Mouse (Mus musculus) heart, adult 9 months (tissue): ENCODE data around the gene Herpud1.

Experiments
- DNase-seq, 2 experiments: peaks; one replicate each; pipeline ENCODE4 v3.0.0; 2022; ENCODE audit warnings: low spot score in 2 of 2

Gene Herpud1

DNA sequence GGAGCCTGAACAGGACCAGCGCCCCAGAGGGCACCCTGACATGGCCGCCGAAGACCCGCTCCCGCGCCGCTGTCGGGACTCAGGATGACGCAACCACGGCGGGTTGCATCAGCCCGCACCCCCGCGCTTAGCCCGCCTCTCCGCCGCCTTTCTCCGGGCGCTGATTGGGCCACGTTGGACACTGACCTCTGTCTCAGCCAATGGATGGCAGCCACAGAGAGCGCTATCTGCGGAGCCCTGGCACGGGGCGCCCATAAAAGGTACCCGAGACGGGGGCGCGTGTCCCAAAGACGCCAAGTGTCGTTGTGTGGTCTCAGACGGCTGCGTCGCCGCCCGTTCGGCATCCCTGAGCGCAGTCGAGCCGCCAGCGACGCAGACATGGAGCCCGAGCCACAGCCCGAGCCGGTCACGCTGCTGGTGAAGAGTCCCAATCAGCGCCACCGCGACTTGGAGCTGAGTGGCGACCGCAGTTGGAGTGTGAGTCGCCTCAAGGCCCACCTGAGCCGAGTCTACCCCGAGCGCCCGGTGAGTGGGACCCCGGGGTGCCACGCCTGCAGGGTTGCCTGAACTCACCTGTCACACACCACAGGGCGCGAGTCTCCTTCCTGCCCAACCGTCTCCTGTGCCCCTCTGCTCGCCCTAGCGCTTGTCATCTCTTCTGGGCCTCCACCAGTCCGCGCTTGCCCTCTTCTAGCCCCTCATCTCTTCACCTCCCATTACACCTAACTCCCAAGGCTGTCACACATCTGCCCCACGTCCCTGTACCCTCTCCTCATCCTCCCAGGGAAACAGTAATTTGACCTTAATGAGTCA is at the start of gene Herpud1:
Herpud1 (plus strand) TSS at position 225 of the 813 bp plus-strand sequence.
- DNase-seq: peak; percentile 99

DNA sequence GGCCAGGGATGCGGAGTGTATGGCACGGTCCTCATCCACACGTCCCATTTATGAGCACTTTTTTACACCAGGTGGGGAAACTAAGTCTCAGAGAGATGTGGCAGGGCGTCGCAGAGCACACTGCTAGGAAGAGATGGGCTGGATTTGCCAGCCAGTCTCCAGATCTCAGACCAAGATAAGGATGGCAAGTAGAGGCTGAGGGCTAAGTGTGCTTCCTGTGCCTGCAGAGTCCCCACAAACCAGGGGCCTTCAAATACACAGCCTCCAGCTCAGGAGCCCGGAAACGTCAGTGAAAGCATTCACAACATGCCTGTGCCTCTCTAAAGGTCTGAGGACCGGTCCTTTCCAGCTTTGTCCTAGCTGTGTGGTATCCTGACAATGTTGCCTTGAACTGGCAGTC is 48.7 kb upstream of the Herpud1 start:
- no peak for DNase-seq

DNA sequence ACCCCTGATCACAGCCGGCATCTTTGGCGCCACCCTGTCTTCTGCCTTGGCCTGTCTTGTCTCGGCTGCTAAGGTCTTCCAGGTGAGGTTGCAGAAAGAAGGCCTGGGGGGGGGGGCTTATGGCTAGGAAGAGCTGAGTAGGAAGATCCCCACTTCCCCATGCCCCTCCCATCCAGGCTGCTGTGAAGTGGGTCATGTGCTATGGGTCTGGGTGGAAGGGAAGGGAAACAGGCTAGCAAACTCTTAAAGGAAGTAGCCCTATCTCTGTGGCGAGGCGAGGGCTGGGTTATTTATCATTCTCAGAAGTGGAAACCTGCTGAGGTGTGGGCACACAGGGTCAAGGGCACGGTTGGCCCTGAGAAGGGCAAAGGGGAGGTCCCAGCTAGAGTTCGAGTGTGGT is 45.4 kb upstream of the Herpud1 start:
- DNase-seq: no peak

DNA sequence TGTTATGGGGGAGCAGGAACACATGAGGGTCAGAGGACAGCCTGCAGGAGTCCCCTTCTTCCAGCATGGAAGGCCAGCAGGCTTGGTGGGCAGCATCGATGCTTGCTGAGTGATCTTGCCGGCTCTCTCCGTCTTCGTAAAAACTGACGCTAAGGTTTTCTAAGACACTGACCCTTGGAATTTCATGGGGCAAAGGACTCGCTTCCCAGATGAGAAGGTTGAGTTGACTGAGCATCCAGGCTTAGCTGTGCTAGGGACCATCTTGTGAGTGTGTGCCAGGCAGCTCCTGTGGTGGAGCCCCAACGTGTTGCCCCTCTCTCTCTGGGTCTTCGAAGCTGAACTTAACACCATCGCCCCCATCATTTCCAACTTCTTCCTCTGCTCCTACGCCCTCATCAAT is 43.5 kb upstream of the Herpud1 start:
- no peak for DNase-seq

DNA sequence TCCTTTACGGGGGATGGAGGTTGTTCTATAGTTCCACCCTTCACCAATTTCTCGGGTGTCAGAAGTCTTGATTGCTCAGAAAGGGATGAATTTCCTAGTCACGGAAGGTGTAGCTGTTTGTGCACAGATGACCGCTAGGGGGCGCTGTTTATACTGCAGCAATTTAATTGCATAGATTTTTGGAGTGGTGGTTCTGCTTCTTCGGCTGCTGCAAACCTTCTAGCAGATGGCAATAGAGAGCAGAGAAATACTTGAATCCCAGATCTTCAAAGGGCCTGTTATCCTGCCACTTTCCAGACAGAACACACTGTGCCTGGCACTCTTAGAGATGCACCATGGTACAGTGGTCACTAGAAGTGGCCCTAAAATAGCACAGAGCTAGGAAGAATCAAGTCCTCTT is 42.9 kb upstream of the Herpud1 start:
- DNase-seq: peak; percentile 67 to 85

DNA sequence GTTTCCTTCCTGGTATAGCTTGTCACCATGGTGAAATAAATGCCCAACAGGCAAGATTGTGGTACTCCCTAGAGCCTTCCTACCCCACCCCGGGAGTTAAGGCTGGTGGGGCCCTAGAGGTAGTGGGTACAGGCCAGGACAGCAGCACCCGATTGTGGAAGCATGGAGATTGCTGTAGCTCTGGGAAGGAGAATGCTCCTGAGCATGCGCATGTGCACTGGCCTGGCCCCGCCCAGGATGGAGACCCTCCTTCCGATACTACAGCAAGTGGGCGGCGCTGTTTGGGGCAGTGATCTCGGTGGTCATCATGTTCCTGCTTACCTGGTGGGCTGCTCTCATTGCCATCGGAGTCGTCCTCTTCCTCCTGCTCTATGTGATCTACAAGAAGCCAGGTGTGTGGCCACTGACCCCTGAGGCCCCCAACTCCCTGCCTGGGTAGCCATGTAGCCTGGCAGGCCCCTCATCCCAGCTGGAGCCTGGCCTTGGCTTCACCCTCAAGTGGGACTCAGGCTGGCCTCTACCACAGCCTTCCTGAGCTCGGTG is 42.4 kb upstream of the Herpud1 start:
- DNase-seq: no peak

DNA sequence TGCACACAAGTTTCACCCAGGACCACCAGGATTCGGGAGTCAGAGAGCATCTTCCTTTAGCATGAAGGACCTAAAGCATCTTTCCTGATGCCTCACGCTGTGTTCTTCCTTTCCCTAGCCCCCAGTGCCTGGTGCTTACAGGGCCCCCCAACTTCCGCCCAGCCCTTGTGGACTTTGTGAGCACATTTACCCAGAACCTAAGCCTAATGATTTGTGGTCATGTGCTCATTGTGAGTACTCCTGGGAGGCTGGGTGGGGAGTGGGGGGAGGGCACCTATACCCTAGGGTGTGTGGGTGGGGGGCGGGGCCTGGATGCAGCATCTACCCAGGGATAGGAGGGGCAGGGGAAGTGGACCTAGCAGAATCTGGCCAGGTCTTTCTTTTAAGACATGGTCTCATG is 40.6 kb upstream of the Herpud1 start:
- DNase-seq: no peak

DNA sequence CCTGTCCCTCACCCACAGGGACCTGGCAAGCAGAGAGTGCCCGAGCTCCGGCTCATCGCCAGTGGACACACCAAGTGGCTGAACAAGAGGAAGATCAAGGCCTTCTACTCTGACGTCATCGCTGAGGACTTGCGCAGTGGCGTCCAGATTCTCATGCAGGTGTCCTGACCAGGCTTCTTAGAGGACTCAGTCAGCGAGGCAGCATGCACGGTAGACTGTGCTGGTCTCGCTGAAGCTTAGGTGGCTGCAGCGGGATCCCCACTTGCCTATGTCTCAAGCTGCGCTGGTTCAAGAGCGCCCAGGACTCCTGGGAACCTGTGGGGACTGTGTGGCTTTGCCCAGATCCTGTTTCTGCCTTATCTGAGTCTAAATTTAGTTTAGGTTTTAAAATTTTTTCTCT is 40.0 kb upstream of the Herpud1 start:
- DNase-seq: no peak

DNA sequence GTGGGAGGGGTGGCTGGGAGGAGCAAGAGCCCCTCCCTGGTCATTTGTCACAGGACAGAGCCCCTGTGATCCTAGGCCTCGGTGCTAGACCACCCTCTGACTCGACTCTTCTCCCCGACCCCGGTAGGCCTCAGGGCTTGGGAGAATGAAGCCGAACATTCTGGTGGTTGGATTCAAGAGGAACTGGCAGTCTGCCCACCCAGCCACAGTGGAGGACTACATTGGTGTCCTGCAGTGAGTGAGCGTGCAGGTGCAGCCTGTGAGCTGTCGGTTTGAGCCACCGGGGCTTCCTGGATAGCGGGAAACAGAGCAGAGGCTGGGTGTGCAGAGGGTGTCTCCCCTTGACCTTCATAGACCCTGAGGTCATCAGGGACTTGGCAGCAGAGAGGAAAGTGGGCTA is 37.8 kb upstream of the Herpud1 start:
- DNase-seq: no peak

DNA sequence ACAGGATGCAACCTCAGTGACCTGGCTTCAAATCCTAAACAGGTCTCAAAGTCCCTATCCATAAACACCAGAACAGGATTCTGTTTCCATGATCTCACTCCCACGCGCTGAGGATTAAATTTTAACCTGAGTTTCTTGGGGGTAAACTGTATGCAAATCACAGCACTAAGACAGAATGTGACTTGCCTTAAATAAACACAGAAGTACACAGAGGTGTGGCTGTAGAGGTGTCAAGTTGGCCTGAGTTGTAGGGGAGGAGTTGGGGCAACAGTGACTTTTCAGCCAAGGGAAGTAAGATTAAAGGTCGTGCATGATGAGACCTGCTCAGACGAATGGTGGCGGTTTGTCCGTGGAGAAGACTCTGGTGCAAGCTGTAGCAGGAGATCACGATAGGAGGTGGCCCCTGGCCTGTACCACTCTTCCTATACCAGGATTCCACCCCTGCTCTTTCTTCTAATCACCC is 32.1 kb upstream of the Herpud1 start:
- no peak for DNase-seq

DNA sequence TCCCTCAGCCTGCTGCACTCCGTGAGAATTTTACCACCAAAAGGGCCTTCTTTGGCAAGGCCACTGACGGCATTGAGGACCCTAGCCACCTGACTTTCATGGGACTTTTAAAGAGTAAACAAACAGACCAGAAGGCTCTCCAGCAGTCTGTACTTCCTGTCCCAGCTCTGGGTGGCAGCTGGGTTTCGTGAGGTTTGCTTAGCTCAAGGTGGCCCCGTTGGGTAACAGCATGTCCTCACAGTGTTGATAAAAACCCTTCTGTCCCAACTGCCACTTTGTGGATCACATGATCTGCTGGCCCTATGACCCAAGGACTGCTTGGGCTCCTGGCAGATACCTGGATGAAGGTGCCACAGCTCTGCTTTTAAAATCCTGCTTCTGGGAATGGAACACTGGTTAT is 31.7 kb upstream of the Herpud1 start:
- peak; percentile 36 to 40 for DNase-seq

DNA sequence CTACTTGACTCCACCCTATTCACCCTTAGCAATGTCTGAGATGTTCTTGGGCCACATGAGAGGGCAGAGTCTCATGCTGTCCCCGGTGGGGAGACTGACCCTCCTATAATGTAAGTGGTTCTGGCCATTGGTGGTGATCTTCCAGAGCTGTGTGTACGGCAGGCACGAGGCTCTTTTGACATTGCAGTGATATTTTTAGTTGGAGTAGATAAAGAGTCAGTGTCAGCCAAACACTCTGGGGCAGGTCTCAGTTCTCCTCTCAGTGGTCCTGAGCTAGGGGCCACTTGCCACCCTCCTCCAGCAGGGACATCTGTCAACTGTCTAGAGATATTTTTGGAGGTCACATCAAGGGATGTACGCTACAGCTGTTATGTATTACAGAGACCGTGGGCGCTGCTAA is 29.0 kb upstream of the Herpud1 start:
- peak in 1 of 2 experiments; percentile 47 for DNase-seq

DNA sequence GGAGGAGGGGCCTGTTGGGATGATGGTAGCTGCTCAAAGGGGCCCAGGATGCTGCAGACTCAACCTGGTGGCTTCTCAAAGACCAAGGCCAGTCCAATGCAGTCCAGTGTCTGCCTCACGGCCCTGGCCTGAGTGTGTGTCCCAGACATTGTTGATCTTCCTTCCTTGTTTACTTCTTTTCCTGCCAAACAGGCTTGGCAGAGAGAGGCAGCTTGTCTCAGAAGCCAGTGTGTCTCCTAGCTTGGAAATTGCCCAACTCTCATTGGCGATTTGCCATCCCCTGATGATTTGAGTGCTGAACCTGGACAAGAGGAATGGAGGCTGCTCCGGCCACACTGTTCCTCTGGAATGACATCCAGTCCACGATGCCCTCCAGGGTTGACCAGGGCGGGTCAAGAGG is 27.7 kb upstream of the Herpud1 start:
- DNase-seq: peak; percentile 81 to 84

DNA sequence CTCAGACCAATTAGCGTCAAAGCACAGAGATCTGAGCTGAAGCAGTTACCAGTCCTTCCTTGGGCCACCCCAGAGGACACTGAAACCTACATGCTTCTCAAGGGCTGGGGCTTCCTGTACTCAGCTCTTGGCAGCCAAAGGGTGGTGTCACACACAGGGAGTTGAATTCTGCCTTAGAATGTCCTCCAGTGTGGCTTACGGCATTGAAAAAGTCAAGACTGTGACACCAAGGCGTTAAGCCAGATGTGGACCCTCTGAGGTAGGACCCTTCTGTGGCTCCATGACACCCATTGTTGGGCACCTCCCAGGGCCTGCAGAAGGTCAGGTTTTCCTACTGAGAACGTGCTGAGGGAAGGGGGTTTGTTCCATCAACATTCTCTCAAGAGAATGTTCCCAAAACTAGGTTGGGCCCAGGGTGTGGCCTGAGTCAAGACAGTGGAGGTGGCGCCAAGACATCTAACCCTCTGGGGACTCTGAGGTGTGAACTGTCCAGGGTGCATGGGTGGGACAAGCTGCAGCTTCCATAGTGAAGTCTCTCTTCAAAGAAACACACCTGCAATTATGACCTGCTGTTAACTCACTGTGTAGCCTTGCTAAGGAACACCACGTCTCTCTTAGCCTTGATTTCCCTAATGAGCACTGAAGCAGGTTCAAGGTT is 24.3 kb upstream of the Herpud1 start:
- DNase-seq: peak in 1 of 2 experiments; percentile 57

DNA sequence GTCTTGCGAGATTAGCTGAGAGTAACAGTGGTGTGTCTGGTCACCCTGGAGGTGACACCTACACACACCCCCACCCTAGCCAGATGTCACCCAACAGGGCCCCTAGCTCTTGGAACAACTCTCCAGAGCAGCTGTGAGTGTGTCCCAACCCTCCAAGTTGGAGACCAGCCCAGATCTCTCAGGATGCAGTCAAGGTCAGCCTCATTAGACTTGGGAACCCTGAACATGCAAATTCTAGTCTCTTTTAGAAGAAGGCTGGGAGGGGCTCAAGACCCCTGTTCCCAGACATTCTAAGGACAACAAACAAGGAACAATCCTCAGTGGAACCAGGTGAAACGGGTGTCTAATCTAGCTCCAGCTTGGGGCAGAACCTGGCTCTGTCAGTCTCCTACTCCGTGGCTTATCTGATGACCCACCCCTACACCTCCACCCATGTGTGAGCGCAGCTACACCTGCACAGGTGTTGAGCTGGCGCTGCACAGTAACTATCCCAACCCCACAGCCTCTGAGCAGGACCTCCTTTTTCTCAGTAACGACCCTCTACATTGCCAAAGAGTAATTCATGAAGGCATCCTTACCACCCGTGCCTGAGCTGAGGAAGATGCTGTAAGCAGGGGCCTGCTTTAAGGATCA is 23.5 kb upstream of the Herpud1 start:
- peak; percentile 77 for DNase-seq

DNA sequence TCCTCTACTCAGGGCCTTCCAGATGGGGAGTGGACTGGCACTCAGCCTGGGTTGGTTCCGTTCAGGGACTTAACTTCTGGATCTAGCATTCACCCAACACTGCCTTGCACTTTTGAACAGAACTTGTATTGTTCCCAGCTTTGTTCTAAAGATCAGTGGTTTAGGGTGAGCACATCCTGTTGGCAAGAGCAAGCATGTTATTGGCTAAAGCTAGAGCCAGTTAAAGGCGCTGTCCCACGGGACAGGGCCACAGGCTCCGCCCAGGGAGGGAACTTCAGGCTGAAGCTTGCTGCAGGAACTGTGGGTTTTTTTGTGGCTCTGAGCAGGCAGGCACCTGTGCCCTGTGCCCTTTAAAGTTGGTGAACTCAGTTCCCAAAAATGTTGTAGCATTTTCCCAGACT is 22.9 kb upstream of the Herpud1 start:
- DNase-seq: peak; percentile 91 to 94

DNA sequence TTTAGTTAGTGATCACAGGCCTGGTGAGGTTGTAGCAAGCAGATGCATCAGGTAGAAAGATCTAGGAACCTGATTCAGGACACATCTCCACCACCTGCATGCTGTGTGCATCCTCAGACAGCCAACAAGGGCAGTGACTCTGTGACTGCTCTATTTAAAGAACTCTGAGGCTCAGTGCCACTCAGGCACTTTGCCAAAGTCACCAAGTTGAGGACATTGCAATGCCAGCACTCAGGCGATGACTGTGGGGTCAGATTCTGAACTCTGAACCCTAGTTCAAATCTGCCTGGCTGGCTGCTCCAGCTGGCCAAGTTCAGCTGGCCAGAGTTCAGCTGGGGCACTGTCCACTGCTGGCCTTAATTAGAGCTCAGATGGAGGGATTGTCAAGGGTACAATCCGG is 22.3 kb upstream of the Herpud1 start:
- DNase-seq: peak; percentile 59 to 74

DNA sequence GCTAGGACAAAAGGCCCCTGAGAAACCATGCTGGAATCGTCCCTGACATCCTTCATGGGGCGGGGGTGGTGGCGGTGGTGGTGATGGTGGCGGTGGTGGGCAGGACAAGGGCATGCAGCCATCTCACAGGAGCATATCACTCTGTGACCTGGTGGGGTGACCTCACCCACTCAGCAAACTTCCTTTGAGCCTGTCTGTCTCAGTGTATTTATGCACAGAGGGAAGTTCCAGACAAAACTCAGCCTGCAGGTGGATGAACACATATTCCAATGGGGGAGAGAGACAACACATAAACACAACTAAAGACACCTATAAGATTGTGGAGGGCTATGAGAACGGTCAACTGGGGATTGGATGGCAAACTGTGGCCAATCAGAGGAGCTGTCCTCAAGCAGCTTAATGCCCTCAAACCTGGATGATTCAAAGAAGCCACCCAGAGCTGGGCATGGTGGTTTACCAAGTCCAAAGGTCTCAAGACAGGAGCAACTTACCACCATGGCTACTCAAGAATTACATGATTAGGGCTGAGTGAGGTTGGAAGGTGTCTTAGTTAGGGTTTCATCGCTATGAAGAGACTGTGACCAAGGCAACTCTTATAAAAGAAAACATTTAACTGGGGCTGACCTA is 21.4 kb upstream of the Herpud1 start:
- DNase-seq: no peak

DNA sequence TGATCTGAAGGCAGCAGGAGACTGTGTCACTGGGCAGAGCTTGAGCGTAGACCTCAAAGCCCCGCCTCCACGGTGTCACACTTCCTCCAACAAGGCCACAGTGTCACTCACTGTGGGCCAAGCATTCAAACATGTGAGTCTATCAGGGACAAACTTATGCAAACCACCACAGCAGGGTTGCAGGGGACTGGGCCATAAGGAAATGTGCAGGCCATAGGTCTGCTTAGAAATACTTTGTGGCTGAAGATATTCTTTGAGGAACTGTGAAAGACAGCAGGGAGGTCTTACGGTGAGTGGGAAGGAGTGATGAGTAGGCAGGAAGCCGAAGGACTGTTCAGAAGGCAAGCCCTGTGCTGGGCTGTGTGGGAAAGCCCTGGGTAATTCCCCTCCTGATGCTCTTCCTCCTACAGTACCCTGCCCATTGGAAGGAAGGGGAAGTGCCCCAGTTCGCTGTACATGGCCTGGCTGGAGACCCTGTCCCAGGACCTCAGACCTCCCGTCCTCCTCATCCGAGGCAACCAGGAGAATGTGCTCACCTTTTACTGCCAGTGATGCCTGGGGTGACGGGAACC is 20.7 kb upstream of the Herpud1 start:
- DNase-seq: peak; percentile 46 to 51

DNA sequence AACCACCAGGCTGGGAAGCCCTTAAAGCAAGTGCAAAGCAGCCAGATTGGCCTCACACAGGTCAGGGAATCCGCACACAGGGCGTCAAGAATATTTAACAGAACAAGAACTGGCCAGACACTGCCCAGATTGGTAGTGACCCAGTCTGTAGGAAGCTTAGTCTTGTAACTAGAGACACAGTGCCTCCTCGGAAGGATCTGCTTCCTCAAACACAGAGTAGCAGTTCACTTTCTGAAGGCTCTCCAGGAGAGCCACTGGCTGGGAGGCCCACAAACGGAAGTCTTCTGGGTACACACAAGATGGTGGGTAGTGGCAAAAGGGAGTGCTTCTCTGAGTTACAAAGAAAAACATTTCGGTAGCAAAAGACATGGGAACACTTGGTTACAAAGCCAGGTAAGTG is 15.4 kb upstream of the Herpud1 start:
- no peak for DNase-seq

DNA sequence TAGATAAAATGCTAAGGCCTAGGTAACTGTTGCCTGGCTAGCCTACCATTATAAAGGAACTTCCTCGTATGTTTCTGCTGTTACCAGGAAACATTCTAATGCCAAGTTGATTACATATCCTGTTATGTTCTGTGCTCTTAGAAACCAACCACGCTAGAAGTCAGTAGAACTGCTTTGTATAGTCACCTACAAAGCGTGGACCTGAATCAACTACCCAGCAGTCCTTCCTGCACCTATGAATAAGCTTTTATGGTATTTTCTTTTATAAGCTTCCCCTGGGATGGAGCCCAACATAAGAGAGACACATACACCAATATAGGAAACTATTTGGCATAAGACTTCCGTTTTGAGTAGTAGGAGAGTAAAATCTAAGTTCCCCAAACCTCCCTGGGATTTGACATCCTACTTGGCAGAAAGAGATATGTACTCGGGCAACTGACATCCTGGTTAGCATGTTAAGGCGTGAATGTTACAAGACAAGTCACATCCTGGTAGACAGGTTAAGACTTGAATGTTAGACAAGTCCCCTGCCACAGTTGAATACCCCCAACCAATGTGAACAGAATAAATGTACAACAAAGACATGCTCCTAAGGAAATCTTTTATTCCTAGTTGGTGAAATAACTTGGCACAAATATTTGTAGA is 13.2 kb upstream of the Herpud1 start:
- no peak for DNase-seq
